Mouse (Mus musculus): ENCODE data around the gene Kalrn.

- TF ChIP-seq CTCF (IDR thresholded peaks at IDR 0.05; ENCODE audit: low read depth) (no peak), EP300 (IDR thresholded peaks at IDR 0.05; ENCODE audit: low read depth) (no peak)
Observed at GRCm38 (mm10) chr16:34325869-34326268, 247.5 kb downstream of the Kalrn start.

Measured in heart, postnatal 0 days (tissue).